Mouse (Mus musculus) liver, embryonic 14.5 days (tissue): ENCODE data around the gene 4930595D18Rik.

Source experiments
- CTCF ChIP-seq: IDR thresholded peaks from 2 replicates; pipeline ENCODE4 v1.5.1; 2016; ENCODE audit warnings: antibody characterized with exemption, low read depth, control low read depth
- EP300 ChIP-seq: IDR thresholded peaks from 2 replicates; pipeline ENCODE4 v1.6.1; 2016; ENCODE audit warnings: antibody characterized with exemption, low read depth

DNA sequence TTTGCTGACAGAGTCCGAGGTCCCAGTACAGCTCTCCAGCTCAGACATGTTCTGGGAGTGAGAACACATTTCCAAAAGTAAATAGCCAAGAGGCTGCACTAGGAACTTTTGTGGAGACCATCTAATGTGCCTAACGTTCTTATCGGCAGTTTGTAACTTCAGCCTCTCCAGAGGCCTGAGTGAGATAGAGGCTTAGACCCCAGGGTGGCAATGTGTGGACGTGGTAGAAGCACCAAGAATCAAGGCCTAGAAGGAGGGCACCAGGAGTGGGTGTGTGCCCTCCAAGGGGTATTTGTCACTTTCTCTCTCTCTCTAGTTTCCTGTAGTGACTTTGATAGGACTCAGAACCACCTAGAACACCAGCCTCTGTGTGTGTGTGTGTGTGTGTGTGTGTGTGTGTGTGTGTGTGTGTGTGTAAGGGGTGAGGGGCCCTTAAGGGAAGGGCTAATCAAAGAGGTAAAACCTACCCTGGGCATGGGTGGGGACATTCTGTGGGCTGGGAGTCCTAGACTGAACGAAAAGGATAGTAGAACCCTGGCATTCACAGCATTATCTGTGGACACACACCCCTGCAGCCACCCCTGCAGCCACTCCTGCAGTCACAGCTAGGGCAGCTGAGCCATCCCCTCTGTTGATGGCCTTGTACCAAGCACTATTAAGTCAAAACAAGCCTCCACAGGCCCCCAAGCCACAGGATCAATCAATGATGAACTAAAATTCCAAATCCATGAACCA, 32.7 kb downstream of the 4930595D18Rik start:
- TF ChIP-seq CTCF, result peak; percentile 12; the same call in 1 of the 2 replicates
- TF ChIP-seq EP300, result peak; percentile 48; the same call in 1 of the 2 replicates
